Mouse (Mus musculus): ENCODE data around the gene Agap2. TPM values are rescaled to one million over a fixed set of nuclear protein-coding genes. Genes with fewer than 3 reads are reported as not detected.
"Not testable (repeated sequence)": the region's sequence is repeated elsewhere in the genome, so short reads cannot be mapped to it uniquely, and the experiment has no call there.

Gene Agap2
- polyA plus RNA-seq, 1 experiment from 2014 or later = 6.7 TPM

GRCm38 (mm10) chr10:127122018-127122417, 46.9 kb downstream of the Agap2 start:
- no peak for ATAC-seq (ENCODE audit: low FRiP score)

DNA sequence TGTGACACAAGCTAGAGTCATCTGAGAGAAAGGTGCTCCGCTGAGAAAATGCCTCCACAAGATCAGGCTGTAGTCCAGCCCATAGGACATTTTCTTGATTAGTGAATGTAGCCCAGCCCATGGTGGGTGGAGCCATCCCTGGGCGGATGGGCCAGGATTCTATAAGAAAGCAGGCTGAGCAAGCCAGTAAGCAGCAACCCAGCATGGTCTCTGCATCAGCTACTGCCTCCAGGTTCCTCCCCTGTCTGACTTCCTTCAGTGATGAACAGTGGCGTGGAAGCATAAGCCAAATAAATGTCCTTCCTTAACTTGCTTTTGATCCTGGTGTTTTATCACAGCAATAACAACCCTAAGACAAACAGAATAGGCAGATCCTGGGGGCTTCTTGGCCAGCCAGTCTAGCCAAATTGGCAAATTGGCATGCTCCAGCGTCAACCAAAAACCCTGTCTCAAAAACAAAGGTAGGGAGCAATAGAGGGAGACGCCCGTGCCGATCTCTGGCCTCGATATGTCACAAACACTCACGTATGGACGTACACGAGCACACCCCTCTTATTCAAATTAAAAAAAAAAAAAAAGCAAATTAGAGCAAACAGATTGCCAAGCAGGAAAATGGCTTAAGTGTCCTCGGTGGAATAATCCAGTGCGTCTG, 47.8 kb downstream of the Agap2 start:
- H3K9ac ChIP-seq = peak overlapping the region; percentile 49

More at GRCm38 (mm10) chr10:127122018-127122417, 46.9 kb downstream of the Agap2 start:
- H3K27me3 ChIP-seq (ENCODE audit: control insufficient read depth, insufficient read depth, low read length) = no peaks in the 10 kb centered on the region
- peak overlapping the region; percentile 60 for H3K4me3 ChIP-seq (replicated peaks; ENCODE audit: low read length)
- peak overlapping the region; percentile 49 for H3K9ac ChIP-seq
- peak overlapping the region; percentile 96 for H3K27ac ChIP-seq
- no peak for DNase-seq (ENCODE audit: low spot score)
- peaks cover 24% of the 10 kb centered on the region for H3K4me1 ChIP-seq (replicated peaks; ENCODE audit: control insufficient read depth, insufficient read depth, low read length)
- peaks cover 23% of the 10 kb centered on the region for H3K36me3 ChIP-seq (replicated peaks; ENCODE audit: control insufficient read depth, insufficient read depth)
- no peaks in the 10 kb centered on the region for H3K9me3 ChIP-seq (ENCODE audit: control insufficient read depth, low read length)
- WGBS = 79% methylated on average over 3 of the region's 3 CpGs
- H3K4me2 ChIP-seq (replicated peaks) = peak overlapping the region; percentile 54

DNA sequence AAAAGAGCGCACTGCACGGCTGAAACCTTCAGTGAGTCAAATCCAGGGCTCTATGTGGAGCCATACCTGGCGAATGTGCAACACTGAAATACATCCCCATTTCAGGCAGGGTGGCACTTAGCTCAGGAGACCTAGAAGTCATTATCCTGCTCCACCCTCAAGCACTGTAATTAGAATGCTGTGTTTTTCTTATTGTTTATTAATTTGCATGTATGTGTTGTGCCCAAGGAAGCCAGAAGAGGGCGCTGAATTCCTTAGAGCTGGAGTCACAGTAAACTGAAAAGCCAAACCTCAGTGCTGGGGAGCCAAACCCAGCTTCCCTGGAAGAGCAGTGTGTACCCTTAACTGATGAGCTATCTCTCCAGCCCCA, 48.3 kb downstream of the Agap2 start:
- no peaks in the 10 kb centered on the region for H3K9me3 ChIP-seq (ENCODE audit: control insufficient read depth, low read length)
- DNase-seq (ENCODE audit: low spot score) (peak; percentile 84), ATAC-seq (ENCODE audit: low FRiP score) (0 out of 2 replicates have a peak, but pooled peaks have one; percentile 4)
- H3K9ac ChIP-seq = peak overlapping the region; percentile 49
- H3K36me3 ChIP-seq (replicated peaks; ENCODE audit: control insufficient read depth, insufficient read depth) = peaks cover 9% of the 10 kb centered on the region
- no peaks in the 10 kb centered on the region for H3K27me3 ChIP-seq (ENCODE audit: control insufficient read depth, insufficient read depth, low read length)
- WGBS = 10% methylated on average over 4 of the region's 4 CpGs
- peak overlapping the region; percentile 96 for H3K27ac ChIP-seq
- peak overlapping the region; percentile 60 for H3K4me3 ChIP-seq (replicated peaks; ENCODE audit: low read length)
- H3K4me2 ChIP-seq (replicated peaks) = peak overlapping the region; percentile 54
- peaks cover 24% of the 10 kb centered on the region for H3K4me1 ChIP-seq (replicated peaks; ENCODE audit: control insufficient read depth, insufficient read depth, low read length)

More for the DNA sequence above, 47.8 kb downstream of the Agap2 start:
- H3K27ac ChIP-seq = peak overlapping the region; percentile 96
- no peaks in the 10 kb centered on the region for H3K9me3 ChIP-seq (ENCODE audit: control insufficient read depth, low read length)
- DNase-seq (ENCODE audit: low spot score) (peak; percentile 71), ATAC-seq (ENCODE audit: low FRiP score) (peak; percentile 41)
- H3K27me3 ChIP-seq (ENCODE audit: control insufficient read depth, insufficient read depth, low read length) = no peaks in the 10 kb centered on the region
- 12% methylated on average over 13 of the region's 13 CpGs for WGBS
- H3K36me3 ChIP-seq (replicated peaks; ENCODE audit: control insufficient read depth, insufficient read depth) = peaks cover 14% of the 10 kb centered on the region
- H3K4me2 ChIP-seq (replicated peaks) = peak overlapping the region; percentile 54
- H3K4me1 ChIP-seq (replicated peaks; ENCODE audit: control insufficient read depth, insufficient read depth, low read length) = peaks cover 24% of the 10 kb centered on the region
- H3K4me3 ChIP-seq (replicated peaks; ENCODE audit: low read length) = peak overlapping the region; percentile 60

- Histone ChIP-seq H3K9me3 (ENCODE audit: control insufficient read depth, low read length) (no peaks in the 10 kb centered on the region), H3K27me3 (ENCODE audit: control insufficient read depth, insufficient read depth, low read length) (no peaks in the 10 kb centered on the region), H3K36me3 (replicated peaks; ENCODE audit: control insufficient read depth, insufficient read depth) (no peaks in the 10 kb centered on the region), H3K9ac (no peak overlapping the region), H3K4me2 (replicated peaks) (no peak overlapping the region), H3K4me1 (replicated peaks; ENCODE audit: control insufficient read depth, insufficient read depth, low read length) (peaks cover 17% of the 10 kb centered on the region), H3K27ac (no peak overlapping the region), H3K4me3 (replicated peaks; ENCODE audit: low read length) (no peak overlapping the region)
- DNase-seq (ENCODE audit: low spot score) (no peak), ATAC-seq (ENCODE audit: low FRiP score) (no peak)
- WGBS = 79% methylated on average over 9 of the region's 9 CpGs
These were observed 50.3 kb downstream of the Agap2 start for GRCm38 (mm10) chr10:127125210-127126001.

DNA sequence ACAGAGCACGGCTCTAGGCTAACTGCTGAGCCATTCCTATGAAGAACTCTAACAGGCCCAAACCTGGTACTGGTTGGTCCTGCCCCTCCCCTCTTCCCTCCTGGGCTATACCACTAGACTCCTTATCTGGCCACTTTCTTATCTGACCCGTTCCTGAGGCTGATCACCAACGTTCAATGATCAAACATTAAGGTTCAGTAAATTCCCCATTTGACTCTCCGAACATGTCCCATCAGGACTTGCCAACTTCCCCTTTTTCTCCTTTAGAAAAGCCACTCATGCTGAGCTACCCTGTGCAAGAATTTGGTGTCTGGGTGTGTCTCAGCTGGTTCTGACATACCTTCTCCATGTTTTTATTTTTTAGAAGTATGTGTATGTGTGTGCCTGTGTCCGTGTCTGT, 51.5 kb downstream of the Agap2 start:
- 86% methylated on average over 5 of the region's 5 CpGs for WGBS
- Histone ChIP-seq H3K4me2 (replicated peaks) (no peak overlapping the region), H3K4me1 (replicated peaks; ENCODE audit: control insufficient read depth, insufficient read depth, low read length) (peaks cover 17% of the 10 kb centered on the region), H3K9me3 (ENCODE audit: control insufficient read depth, low read length) (no peaks in the 10 kb centered on the region), H3K27me3 (ENCODE audit: control insufficient read depth, insufficient read depth, low read length) (no peaks in the 10 kb centered on the region), H3K9ac (no peak overlapping the region), H3K4me3 (replicated peaks; ENCODE audit: low read length) (no peak overlapping the region), H3K27ac (no peak overlapping the region), H3K36me3 (replicated peaks; ENCODE audit: control insufficient read depth, insufficient read depth) (no peaks in the 10 kb centered on the region)
- no peak for DNase-seq (ENCODE audit: low spot score)
- no peak for ATAC-seq (ENCODE audit: low FRiP score)

GRCm38 (mm10) chr10:127127711-127128279, 52.7 kb downstream of the Agap2 start:
- H3K36me3 ChIP-seq (replicated peaks; ENCODE audit: control insufficient read depth, insufficient read depth) = no peaks in the 10 kb centered on the region
- H3K4me1 ChIP-seq (replicated peaks; ENCODE audit: control insufficient read depth, insufficient read depth, low read length) = peaks cover 6% of the 10 kb centered on the region
- H3K9me3 ChIP-seq (ENCODE audit: control insufficient read depth, low read length) = no peaks in the 10 kb centered on the region
- DNase-seq (ENCODE audit: low spot score) = no peak
- H3K4me2 ChIP-seq (replicated peaks) = no peak overlapping the region
- H3K9ac ChIP-seq = no peak overlapping the region
- H3K4me3 ChIP-seq (replicated peaks; ENCODE audit: low read length) = no peak overlapping the region
- 91% methylated on average over 7 of the region's 7 CpGs for WGBS
- no peaks in the 10 kb centered on the region for H3K27me3 ChIP-seq (ENCODE audit: control insufficient read depth, insufficient read depth, low read length)
- no peak overlapping the region for H3K27ac ChIP-seq
- ATAC-seq (ENCODE audit: low FRiP score) = no peak

GRCm38 (mm10) chr10:127129431-127129830, 54.3 kb downstream of the Agap2 start:
- Histone ChIP-seq H3K4me2 (replicated peaks) (no peak overlapping the region), H3K4me3 (replicated peaks; ENCODE audit: low read length) (no peak overlapping the region), H3K27ac (no peak overlapping the region), H3K9ac (no peak overlapping the region), H3K27me3 (ENCODE audit: control insufficient read depth, insufficient read depth, low read length) (no peaks in the 10 kb centered on the region), H3K9me3 (ENCODE audit: control insufficient read depth, low read length) (no peaks in the 10 kb centered on the region), H3K36me3 (replicated peaks; ENCODE audit: control insufficient read depth, insufficient read depth) (no peaks in the 10 kb centered on the region), H3K4me1 (replicated peaks; ENCODE audit: control insufficient read depth, insufficient read depth, low read length) (no peaks in the 10 kb centered on the region)
- no peak for ATAC-seq (ENCODE audit: low FRiP score)
- WGBS = 61% methylated on average over 4 of the region's 4 CpGs
- DNase-seq (ENCODE audit: low spot score) = no peak

GRCm38 (mm10) chr10:127132469-127132868, 57.4 kb downstream of the Agap2 start:
- no peak overlapping the region for H3K4me3 ChIP-seq (replicated peaks; ENCODE audit: low read length)
- no peaks in the 10 kb centered on the region for H3K36me3 ChIP-seq (replicated peaks; ENCODE audit: control insufficient read depth, insufficient read depth)
- H3K4me2 ChIP-seq (replicated peaks) = no peak overlapping the region
- H3K27me3 ChIP-seq (ENCODE audit: control insufficient read depth, insufficient read depth, low read length) = no peaks in the 10 kb centered on the region
- WGBS = 77% methylated on average over 5 of the region's 5 CpGs
- H3K9me3 ChIP-seq (ENCODE audit: control insufficient read depth, low read length) = no peaks in the 10 kb centered on the region
- ATAC-seq (ENCODE audit: low FRiP score) (no peak), DNase-seq (ENCODE audit: low spot score) (no peak)
- no peaks in the 10 kb centered on the region for H3K4me1 ChIP-seq (replicated peaks; ENCODE audit: control insufficient read depth, insufficient read depth, low read length)
- no peak overlapping the region for H3K27ac ChIP-seq
- no peak overlapping the region for H3K9ac ChIP-seq

GRCm38 (mm10) chr10:127134394-127135035, 59.4 kb downstream of the Agap2 start:
- not testable (repeated sequence) for DNase-seq (ENCODE audit: low spot score); H3K36me3 ChIP-seq (replicated peaks; ENCODE audit: control insufficient read depth, insufficient read depth); H3K27me3 ChIP-seq (ENCODE audit: control insufficient read depth, insufficient read depth, low read length); H3K4me1 ChIP-seq (replicated peaks; ENCODE audit: control insufficient read depth, insufficient read depth, low read length); H3K4me2 ChIP-seq (replicated peaks); H3K27ac ChIP-seq; ATAC-seq (ENCODE audit: low FRiP score); H3K9me3 ChIP-seq (ENCODE audit: control insufficient read depth, low read length); H3K9ac ChIP-seq; H3K4me3 ChIP-seq (replicated peaks; ENCODE audit: low read length)
- WGBS = 88% methylated on average over 3 of the region's 3 CpGs
